Mouse (Mus musculus) lung, postnatal 14 days (tissue): ENCODE measurements at regions not wholly inside any gene's neighbourhood (a gene's known extent, or its start where the extent isn't known, plus 50 kb on each side); places are given as distances from the start of the nearest gene placed in this dataset.

Experiments
- DNase-seq: peaks from one replicate; pipeline ENCODE4 v3.0.0; 2021

- DNase-seq = no peak
Observed at GRCm38 (mm10) chr6:101585871-101586270, 208.2 kb upstream of the Pdzrn3 start.

DNA sequence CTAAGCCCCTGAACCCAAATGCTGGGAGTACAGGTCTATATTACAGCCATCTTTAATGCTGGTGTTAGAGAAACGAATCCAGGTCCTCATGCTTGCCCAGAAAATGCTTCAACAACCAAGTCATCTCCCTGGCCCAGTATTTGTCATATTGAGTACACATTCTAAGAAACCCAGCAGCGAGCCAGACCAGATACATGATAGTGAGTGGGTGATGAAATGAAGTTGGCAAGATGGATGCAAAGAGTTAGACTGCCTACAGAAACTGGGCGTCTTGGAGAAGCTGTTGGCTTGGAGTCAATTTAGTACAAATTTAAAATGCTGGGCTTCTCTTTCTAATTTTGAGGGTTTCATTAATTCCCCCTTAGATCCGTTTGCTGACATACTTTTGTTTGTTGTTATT is 203.1 kb upstream of the Pdzrn3 start:
- no peak for DNase-seq

GRCm38 (mm10) chr6:101556096-101556495 is 178.4 kb upstream of the Pdzrn3 start:
- DNase-seq = no peak

- DNase-seq = no peak
Observed at GRCm38 (mm10) chr6:101554965-101555604, 177.4 kb upstream of the Pdzrn3 start.

GRCm38 (mm10) chr6:101550501-101551268 is 173.0 kb upstream of the Pdzrn3 start:
- no peak for DNase-seq

DNA sequence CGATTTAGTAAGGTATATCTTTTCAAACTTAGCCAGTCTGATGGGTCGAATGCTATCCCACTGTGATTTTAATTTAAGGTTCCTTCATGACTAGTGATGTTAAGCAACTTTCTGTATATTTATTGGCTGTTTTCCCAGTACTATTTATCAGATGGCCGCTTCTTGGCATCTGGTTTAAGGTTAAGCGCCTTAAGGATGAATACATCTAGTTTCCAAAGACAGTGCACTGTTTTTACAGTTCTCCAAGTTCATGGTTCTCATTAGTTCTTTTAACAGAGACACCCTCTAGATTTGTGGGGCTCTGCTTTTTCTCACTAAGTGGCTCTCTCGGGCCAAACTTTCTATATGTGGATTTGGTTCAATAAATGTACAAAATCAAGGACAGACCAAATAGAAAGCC is 159.9 kb upstream of the Pdzrn3 start:
- DNase-seq = no peak

DNA sequence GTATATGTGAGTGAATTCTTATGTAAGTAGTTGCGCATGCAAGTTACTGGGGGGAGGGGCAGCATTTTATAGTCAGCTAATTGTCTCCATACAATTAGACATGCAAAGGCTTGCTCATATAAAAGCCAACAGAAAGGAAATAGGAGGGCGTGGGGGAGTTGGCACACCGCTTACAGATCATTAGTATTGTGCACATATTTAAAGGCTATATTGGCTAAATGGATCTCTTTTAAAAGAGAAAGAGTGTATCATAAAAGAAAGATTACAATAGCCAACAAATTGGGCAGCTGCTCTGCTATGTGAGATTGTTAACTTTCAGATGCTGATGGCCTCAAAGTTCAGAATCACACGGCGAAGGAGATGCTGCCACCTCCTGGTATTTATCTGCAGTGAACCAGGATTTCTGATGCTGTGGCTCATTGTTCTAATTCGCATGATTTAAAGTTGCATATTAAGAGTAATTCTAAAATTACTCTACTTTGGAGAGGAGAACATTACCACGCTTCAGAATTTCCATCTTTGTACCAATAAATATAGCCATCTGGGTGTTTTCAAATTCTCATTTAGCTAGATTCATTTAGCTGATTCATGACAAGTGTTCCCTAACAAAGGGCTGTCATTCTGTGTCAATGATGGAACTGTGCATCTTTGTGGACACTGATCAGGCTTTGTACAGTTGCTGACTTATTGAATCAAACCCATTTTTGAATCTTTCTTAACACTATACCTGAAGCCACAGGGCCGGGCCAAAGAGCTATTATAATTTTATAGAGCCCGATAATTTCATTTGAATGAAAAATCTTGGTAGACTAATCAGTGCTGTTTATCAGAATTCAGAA is 156.7 kb upstream of the Pdzrn3 start:
- peak; percentile 39 for DNase-seq

DNA sequence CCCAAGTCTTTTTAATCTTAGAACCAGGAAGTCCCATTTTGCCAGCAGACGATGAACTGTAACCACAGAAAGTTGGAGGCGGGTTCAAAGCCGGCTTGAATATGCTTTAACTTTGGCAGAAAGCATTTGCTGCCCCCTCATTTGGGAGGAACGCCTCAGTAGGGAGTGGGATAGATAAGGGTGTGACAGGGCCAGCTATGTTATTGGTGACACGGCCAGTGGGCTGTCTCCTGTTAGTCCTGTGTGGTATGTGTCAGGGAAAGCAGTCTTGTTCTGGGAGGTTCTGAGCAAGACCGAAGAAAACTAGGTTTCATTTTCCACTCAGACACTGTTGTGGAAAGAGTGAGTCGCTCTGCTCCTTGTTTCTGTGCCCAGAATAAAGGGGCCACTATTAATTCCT is 154.7 kb upstream of the Pdzrn3 start:
- DNase-seq = peak; percentile 12

DNA sequence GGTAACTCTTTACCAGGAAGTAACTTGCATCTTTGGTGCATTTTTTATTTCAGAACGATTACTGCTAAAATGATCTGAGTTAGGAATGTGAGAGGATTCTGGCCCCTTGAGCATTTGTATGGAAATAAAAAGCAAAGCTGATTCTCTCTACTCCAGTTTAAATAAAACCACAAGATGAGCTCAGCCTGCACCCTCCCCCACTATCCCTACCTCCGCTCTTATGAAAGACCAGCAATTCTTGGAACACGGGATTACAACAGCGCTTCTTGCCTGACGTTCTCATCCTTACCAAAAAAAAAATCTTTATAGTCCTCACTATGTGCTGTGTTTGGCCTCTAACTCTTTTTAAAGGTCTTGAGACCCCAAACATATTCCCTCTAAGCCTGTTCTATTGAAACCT is 154.2 kb upstream of the Pdzrn3 start:
- DNase-seq = no peak

- DNase-seq = no peak
Observed at GRCm38 (mm10) chr6:101525129-101525528, 147.4 kb upstream of the Pdzrn3 start.

DNA sequence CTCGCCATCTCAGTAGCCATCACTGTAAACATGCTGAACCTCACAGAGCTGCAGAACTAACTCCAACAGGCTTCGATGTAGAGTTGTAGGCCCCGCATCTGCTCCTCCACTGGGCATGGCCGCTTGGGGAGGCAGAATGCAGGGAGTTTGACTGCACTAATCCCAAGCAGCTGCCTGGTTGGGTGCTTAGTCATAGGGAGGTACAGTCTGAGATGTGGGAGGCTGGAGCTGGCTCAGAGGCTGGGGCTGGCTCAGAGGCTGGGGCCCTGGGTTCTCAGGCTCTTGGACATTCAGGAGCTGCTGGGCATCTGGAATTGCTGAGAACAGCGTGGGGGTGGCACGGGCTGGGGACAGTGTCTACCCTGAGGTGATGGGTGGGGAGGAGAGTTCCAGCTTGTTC is 143.6 kb upstream of the Pdzrn3 start:
- DNase-seq = no peak

DNA sequence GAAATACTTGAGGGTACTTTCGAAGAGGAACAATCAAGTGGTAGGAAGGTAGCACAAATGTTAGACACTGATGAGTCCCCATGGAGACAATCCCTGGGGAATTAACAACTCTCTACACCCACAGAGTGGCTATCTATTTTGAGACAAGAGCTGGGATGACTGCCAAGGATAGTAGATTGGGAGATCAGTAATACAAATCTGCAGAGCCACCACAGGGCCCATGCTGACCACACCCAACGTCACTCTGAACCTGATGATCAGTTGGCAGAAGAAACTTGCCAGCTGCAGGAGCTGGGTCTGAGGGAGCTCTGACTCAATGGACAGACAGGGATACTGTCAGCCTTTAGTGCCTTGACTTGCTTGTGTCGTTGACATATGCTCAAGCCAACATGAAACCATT is 143.1 kb upstream of the Pdzrn3 start:
- DNase-seq = no peak

- DNase-seq = no peak
Observed at GRCm38 (mm10) chr6:101518904-101519701, 141.4 kb upstream of the Pdzrn3 start.

DNA sequence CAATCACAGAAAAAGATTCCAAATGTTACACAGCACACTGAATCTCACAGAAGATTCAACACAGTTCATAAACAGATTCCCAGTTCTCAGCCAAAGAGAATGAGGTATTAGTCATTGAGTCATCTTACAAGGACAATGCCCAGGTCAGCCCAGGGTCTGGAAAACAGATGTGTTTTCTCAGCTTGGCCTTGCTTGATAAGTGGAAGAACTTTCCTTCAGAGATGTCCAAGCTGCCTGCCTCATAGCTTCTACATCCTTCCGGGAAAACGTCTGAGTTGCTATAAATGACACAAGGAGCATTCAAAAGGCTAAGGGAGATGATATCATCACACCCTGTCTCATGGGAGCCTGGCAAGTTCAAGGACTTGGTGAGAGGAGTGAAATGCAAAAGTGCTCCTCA is 139.9 kb upstream of the Pdzrn3 start:
- DNase-seq = no peak

GRCm38 (mm10) chr6:101513696-101514095 is 136.0 kb upstream of the Pdzrn3 start:
- no peak for DNase-seq

GRCm38 (mm10) chr6:101502149-101502548 is 124.5 kb upstream of the Pdzrn3 start:
- DNase-seq = no peak

DNA sequence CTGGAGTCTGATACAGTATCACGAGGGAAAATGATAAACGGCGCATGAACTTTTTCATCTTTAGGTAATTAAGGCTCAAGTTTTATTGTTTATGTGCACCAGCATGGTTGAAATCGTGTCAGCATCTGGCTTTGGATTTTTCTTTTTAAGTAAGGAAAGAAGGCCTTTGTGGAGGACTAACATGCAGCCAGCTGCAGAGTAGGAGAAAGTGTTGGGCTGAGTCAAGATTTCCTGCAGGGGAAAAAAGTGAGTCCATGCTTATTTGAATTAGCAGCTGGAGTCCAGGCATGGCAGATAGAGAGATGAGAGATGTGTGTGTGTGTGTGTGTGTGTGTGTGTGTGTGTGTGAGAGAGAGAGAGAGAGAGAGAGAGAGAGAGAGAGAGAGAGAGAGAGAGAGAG is 124.0 kb upstream of the Pdzrn3 start:
- DNase-seq = no peak

- DNase-seq = no peak
Observed at GRCm38 (mm10) chr6:101500202-101500601, 122.5 kb upstream of the Pdzrn3 start.

DNA sequence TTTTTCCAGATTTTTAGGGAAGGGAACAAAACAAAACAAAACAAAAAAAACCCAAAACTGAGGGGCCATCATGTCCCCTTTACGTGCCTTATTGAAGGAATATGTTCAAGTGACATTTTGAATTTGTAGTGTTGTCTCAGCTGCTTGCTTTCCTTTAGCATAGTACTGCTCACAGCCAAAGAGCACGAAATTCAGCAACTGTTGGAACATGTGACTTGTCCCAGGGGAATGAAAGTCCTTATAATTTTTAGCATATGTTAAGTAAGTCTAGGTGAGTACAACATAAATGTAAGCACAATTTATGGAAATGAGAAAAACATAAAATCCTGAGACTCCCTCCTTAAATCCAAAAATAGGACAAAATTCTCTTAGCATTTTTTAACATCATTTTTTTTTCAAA is 110.8 kb upstream of the Pdzrn3 start:
- DNase-seq = no peak

- DNase-seq = no peak
Observed at GRCm38 (mm10) chr6:101484526-101485287, 107.0 kb upstream of the Pdzrn3 start.

GRCm38 (mm10) chr6:101482635-101483465 is 105.2 kb upstream of the Pdzrn3 start:
- peak; percentile 5 for DNase-seq
